Mouse (Mus musculus) cortical plate, adult 2 months (tissue): ENCODE results near the gene Cux2. TPM values are rescaled to one million over a fixed set of nuclear protein-coding genes. Genes with fewer than 3 reads are reported as not detected.

ENCODE experiments used
- H3K27ac ChIP-seq: fragments of 200-500 bp; 2 replicates; pipeline ENCODE4 v1.5.1; 2012; ENCODE audit warnings: low read length, control low read depth, inconsistent platforms; ENCODE audit not compliant: insufficient read depth
- H3K4me1 ChIP-seq: fragments of 200-500 bp; 2 replicates; pipeline ENCODE4 v1.6.1; 2011; ENCODE audit warnings: low read length; ENCODE audit not compliant: control insufficient read depth, insufficient read depth
- H3K4me3 ChIP-seq: fragments of 200-500 bp; 2 replicates; pipeline ENCODE4 v1.5.1; 2011; ENCODE audit warnings: mild to moderate bottlenecking, low read length, control low read depth; ENCODE audit not compliant: insufficient read depth
- CTCF ChIP-seq: fragments of 200-500 bp; IDR thresholded peaks from 2 replicates; pipeline ENCODE4 v1.5.1; 2011; ENCODE audit warnings: mild to moderate bottlenecking, control low read depth, low read length; ENCODE audit not compliant: insufficient read depth; ENCODE audit errors: extremely low read depth
- POLR2A ChIP-seq: fragments of 200-500 bp; IDR thresholded peaks from 2 replicates; pipeline ENCODE4 v1.6.1; 2011; ENCODE audit warnings: mild to moderate bottlenecking, low read length, control low read depth; ENCODE audit not compliant: insufficient read depth; ENCODE audit errors: extremely low read depth
- polyA plus RNA-seq: library from polyadenylated mRNA; depleted of rRNA; stranded (reverse); fragments of >200 nt; gene quantifications from 2 replicates; pipeline ENCODE4 v1.2.3, GENCODE M21; 2012; rRNA removed

The Cux2 gene
- polyA plus RNA-seq, 1 experiment: 109 TPM

- TF ChIP-seq POLR2A (no peak), CTCF (no peak)
Observed at GRCm38 (mm10) chr5:121815867-121816380, 234.0 kb downstream of the Cux2 start.

GRCm38 (mm10) chr5:121815067-121815466, 234.8 kb downstream of the Cux2 start:
- Histone ChIP-seq H3K4me1 (peaks cover 13% of the 10 kb centered on the region), H3K27ac (no peak overlapping the region)
- peak; percentile 56 for TF ChIP-seq CTCF
- TF ChIP-seq POLR2A: no peak

More at GRCm38 (mm10) chr5:121815867-121816380, 234.0 kb downstream of the Cux2 start:
- Histone ChIP-seq H3K4me3 (no peak overlapping the region), H3K4me1 (peaks cover 10% of the 10 kb centered on the region), H3K27ac (no peak overlapping the region)

DNA sequence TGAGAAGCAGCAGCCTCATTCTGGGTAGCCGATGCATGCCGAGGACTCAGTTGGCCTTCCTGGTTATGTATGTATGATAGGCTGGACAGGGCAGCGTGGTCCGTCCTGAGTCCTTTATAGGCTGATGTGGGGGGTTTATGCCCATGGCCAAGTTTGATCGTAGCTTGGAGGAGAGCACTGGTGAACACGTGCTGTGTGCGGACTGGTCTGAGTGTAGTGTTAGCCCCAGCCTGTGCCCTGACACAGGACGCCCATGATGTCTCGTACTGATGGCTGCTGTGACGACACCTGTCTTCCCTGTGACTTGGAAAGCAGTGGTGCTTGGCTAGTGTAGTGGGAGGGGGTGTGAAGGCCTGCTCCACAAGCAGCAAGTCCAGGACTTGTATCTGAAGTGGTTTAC, 236.2 kb downstream of the Cux2 start:
- no peak overlapping the region for H3K4me3 ChIP-seq
- peaks cover 13% of the 10 kb centered on the region for H3K4me1 ChIP-seq
- TF ChIP-seq CTCF (no peak), POLR2A (no peak)
- H3K27ac ChIP-seq: no peak overlapping the region

More at GRCm38 (mm10) chr5:121815067-121815466, 234.8 kb downstream of the Cux2 start:
- no peak overlapping the region for H3K4me3 ChIP-seq

- Histone ChIP-seq H3K27ac (no peak overlapping the region), H3K4me1 (peaks cover 13% of the 10 kb centered on the region), H3K4me3 (no peak overlapping the region)
- TF ChIP-seq POLR2A (no peak), CTCF (no peak)
Observed at GRCm38 (mm10) chr5:121812526-121813243, 237.2 kb downstream of the Cux2 start.

GRCm38 (mm10) chr5:121811485-121811931, 238.4 kb downstream of the Cux2 start:
- no peak for TF ChIP-seq CTCF
- no peak for TF ChIP-seq POLR2A
- Histone ChIP-seq H3K27ac (peak overlapping the region; percentile 30; the same call in 1 of the 2 replicates), H3K4me3 (no peak overlapping the region), H3K4me1 (peaks cover 14% of the 10 kb centered on the region)

GRCm38 (mm10) chr5:121810331-121811151, 239.4 kb downstream of the Cux2 start:
- Histone ChIP-seq H3K4me3 (no peak overlapping the region), H3K4me1 (peaks cover 14% of the 10 kb centered on the region), H3K27ac (no peak overlapping the region)
- no peak for TF ChIP-seq POLR2A
- no peak for TF ChIP-seq CTCF

DNA sequence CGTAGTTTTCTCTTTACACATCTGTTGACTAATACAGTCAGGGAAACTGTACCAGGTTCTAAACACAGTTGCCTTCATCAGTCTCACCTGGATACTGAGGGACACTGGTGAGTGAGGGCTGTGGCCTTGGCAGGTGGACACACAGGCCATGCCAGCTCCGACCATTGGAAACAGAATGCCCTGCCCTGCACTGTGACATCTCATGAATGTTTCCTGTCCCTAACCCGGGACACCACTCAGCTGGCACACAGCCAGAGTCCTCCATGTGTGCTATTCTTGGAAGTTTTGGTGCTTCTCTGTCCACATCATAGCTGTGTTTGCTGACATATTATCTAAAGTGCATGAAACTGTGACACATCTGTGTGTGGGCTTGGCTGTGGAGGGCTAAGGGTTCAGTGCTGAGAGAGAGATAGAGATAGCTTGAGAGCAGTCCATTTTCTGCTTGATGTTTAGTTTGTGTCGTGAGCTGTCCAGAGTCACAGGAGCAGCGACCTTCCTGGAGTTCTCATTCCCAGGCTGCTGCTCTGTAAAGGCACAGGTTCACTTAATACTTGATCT, 240.2 kb downstream of the Cux2 start:
- Histone ChIP-seq H3K27ac (no peak overlapping the region), H3K4me1 (peaks cover 14% of the 10 kb centered on the region), H3K4me3 (no peak overlapping the region)
- TF ChIP-seq CTCF: no peak
- TF ChIP-seq POLR2A: no peak

GRCm38 (mm10) chr5:121808202-121808601, 241.7 kb downstream of the Cux2 start:
- TF ChIP-seq CTCF (no peak), POLR2A (no peak)
- Histone ChIP-seq H3K27ac (no peak overlapping the region), H3K4me1 (peaks cover 16% of the 10 kb centered on the region), H3K4me3 (no peak overlapping the region)

DNA sequence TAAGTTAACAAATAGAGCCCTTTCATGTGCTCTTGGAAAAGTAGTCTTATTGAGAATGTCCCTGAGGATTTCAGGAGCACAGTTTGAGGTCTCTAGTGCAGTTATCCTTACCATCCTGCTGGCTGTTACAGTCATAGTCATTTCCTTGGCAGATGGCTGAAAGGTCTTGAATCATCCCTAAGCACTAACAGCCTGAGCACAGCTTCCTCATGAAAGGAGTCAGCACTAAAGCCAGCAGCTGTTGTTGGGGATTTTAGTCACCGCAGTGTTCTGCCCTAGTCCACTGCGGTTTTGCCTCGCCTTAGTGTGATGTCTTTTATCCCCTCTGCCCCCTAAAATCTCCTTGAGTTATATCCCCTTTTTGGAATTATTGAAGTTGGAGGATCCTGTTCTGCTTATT, 242.7 kb downstream of the Cux2 start:
- H3K4me1 ChIP-seq: peaks cover 14% of the 10 kb centered on the region
- no peak overlapping the region for H3K27ac ChIP-seq
- TF ChIP-seq CTCF (no peak), POLR2A (no peak)
- no peak overlapping the region for H3K4me3 ChIP-seq

Other genes with a start within 250 kb of the Cux2 start
- gene Sh2b3, start 212.5 kb downstream of the Cux2 start, polyA plus RNA-seq: 19.4 and 19.6 TPM in 2 replicates
- 12.9 and 13.2 TPM in 2 replicates for gene Pheta1, start 201.1 kb downstream of the Cux2 start, polyA plus RNA-seq
- gene Myl2, start 50.8 kb upstream of the Cux2 start, polyA plus RNA-seq: 2.3 and 2.4 TPM in 2 replicates
- gene Ccdc63, start 90.7 kb upstream of the Cux2 start, polyA plus RNA-seq: 0.17 and 0.44 TPM in 2 replicates
- gene Ppp1cc, start 108.2 kb upstream of the Cux2 start, polyA plus RNA-seq: 186 and 195 TPM in 2 replicates
- gene Hvcn1, start 156.7 kb upstream of the Cux2 start, polyA plus RNA-seq: 3.6 and 3.9 TPM in 2 replicates
- gene Tctn1, start 214.4 kb upstream of the Cux2 start, polyA plus RNA-seq: 28.0 and 29.4 TPM in 2 replicates
- gene Pptc7, start 234.3 kb upstream of the Cux2 start, polyA plus RNA-seq: 25.0 and 27.9 TPM in 2 replicates